Mouse (Mus musculus) limb, embryonic 11.5 days (tissue): Measurements from ENCODE around the gene Tead1. TPM values are rescaled to one million over a fixed set of nuclear protein-coding genes. Genes with fewer than 3 reads are reported as not detected.
A peak's percentile ranks its signal among the peaks of the same experiment; 100 is the strongest.

Source experiments
- ATAC-seq: fragments of 200-750 bp; cut with Nextera tagmentation; 2 replicates; pipeline ENCODE4 v1.8.0; 2017; ENCODE audit warnings: low read depth; ENCODE audit not compliant: insufficient number of reproducible peaks, low FRiP score, low TSS enrichment
- DNase-seq: peaks from one replicate; pipeline ENCODE4 v3.0.0-alpha.2; 2015; ENCODE audit warnings: low spot score
- H3K27ac ChIP-seq: fragments of 300-500 bp; sonication (generic); replicated peaks from 2 replicates; pipeline ENCODE4 v1.5.1; 2014; ENCODE audit warnings: low read depth, mild to moderate bottlenecking, low read length
- H3K27me3 ChIP-seq: fragments of 300-500 bp; sonication (generic); 2 replicates; pipeline ENCODE4 v1.6.1; 2014; ENCODE audit warnings: mild to moderate bottlenecking, low read length, mixed read lengths; ENCODE audit not compliant: control insufficient read depth, insufficient read depth
- H3K36me3 ChIP-seq: fragments of 300-500 bp; sonication (generic); 2 replicates; pipeline ENCODE4 v1.6.1; 2014; ENCODE audit warnings: mild to moderate bottlenecking, low read length, moderate library complexity, mixed read lengths; ENCODE audit not compliant: control insufficient read depth, insufficient read depth
- H3K4me1 ChIP-seq: fragments of 300-500 bp; sonication (generic); 2 replicates; pipeline ENCODE4 v1.6.1; 2014; ENCODE audit warnings: low read length, mixed read lengths; ENCODE audit not compliant: control insufficient read depth, insufficient read depth
- H3K4me2 ChIP-seq: fragments of 300-500 bp; sonication (generic); 2 replicates; pipeline ENCODE4 v1.6.1; 2014; ENCODE audit warnings: low read depth, mild to moderate bottlenecking, moderate library complexity; ENCODE audit not compliant: severe bottlenecking
- H3K4me3 ChIP-seq: fragments of 300-500 bp; sonication (generic); 2 replicates; pipeline ENCODE4 v1.5.1; 2014; ENCODE audit warnings: low read depth, low read length
- H3K9ac ChIP-seq: fragments of 300-500 bp; sonication (generic); 2 replicates; pipeline ENCODE4 v1.6.1; 2014; ENCODE audit warnings: mild to moderate bottlenecking, low read length
- H3K9me3 ChIP-seq: fragments of 300-500 bp; sonication (generic); 2 replicates; pipeline ENCODE4 v1.6.1; 2016; ENCODE audit warnings: low read length; ENCODE audit not compliant: control insufficient read depth
- WGBS: fragments of 180-500 bp; shearing (Covaris S2); extraction: QIAGEN DNeasy Blood & Tissue Kit; methylation state at CpG from one replicate; pipeline ENCODE4 v1.1.7; 2014; 5-methylcytosine and 5-hydroxymethylcytosine counted together
- polyA plus RNA-seq: library from polyadenylated mRNA; unstranded; fragments of >200 nt; fragmentation: Nextera tagmentation; extraction: Ambion mirVana; gene quantifications from 2 replicates; pipeline ENCODE4 v1.2.1, GENCODE M21; 2014

The Tead1 gene
- polyA plus RNA-seq, 1 experiment from 2014 or later, result 18.3 TPM

GRCm38 (mm10) chr7:112854516-112854915 lies 175.4 kb downstream of the Tead1 start:
- H3K36me3 ChIP-seq, result no peaks in the 10 kb centered on the region
- H3K27me3 ChIP-seq, result no peaks in the 10 kb centered on the region
- no peak overlapping the region for H3K9ac ChIP-seq
- DNase-seq (peak; percentile 36), ATAC-seq (no peak)
- H3K4me3 ChIP-seq, result no peak overlapping the region
- H3K4me1 ChIP-seq, result peaks cover 25% of the 10 kb centered on the region; the same call in 1 of the 2 replicates
- H3K9me3 ChIP-seq, result no peaks in the 10 kb centered on the region
- WGBS, result 22% methylated on average over 5 of the region's 5 CpGs
- no peak overlapping the region for H3K4me2 ChIP-seq
- no peak overlapping the region for H3K27ac ChIP-seq

GRCm38 (mm10) chr7:112855419-112855818 lies 176.3 kb downstream of the Tead1 start:
- no peaks in the 10 kb centered on the region for H3K27me3 ChIP-seq
- no peak overlapping the region for H3K9ac ChIP-seq
- no peak overlapping the region for H3K4me3 ChIP-seq
- DNase-seq (no peak), ATAC-seq (no peak)
- no peaks in the 10 kb centered on the region for H3K9me3 ChIP-seq
- no peak overlapping the region for H3K4me2 ChIP-seq
- H3K27ac ChIP-seq, result no peak overlapping the region
- peaks cover 25% of the 10 kb centered on the region; the same call in 1 of the 2 replicates for H3K4me1 ChIP-seq
- 83% methylated on average over 6 of the region's 6 CpGs for WGBS
- no peaks in the 10 kb centered on the region for H3K36me3 ChIP-seq

GRCm38 (mm10) chr7:112856121-112856571 lies 177.0 kb downstream of the Tead1 start:
- Histone ChIP-seq H3K9me3 (no peaks in the 10 kb centered on the region), H3K4me2 (no peak overlapping the region), H3K36me3 (no peaks in the 10 kb centered on the region), H3K27ac (no peak overlapping the region; the same call in 1 of the 2 replicates), H3K27me3 (no peaks in the 10 kb centered on the region), H3K9ac (no peak overlapping the region), H3K4me3 (no peak overlapping the region), H3K4me1 (peaks cover 25% of the 10 kb centered on the region; the same call in 1 of the 2 replicates)
- ATAC-seq (no peak), DNase-seq (no peak)
- 43% methylated on average over 7 of the region's 7 CpGs for WGBS

DNA sequence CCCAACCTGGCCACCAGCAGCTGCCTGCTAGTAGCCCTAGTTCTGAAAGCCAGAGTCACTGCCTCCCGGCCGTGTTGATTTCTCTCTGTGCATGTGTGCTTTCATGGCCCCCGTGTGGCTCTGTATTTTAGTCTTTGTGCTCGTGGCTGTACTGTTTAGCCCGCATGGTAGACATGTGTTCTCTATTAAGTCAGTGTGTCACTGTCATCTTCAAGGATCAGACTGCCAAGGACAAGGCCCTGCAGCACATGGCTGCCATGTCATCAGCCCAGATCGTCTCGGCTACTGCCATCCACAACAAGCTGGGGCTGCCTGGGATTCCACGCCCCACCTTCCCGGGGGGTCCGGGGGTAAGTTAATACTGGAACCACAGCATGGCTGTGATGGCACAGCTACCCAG lies 177.5 kb downstream of the Tead1 start:
- H3K27ac ChIP-seq, result no peak overlapping the region; the same call in 1 of the 2 replicates
- no peaks in the 10 kb centered on the region for H3K9me3 ChIP-seq
- H3K36me3 ChIP-seq, result no peaks in the 10 kb centered on the region
- H3K9ac ChIP-seq, result no peak overlapping the region
- H3K27me3 ChIP-seq, result no peaks in the 10 kb centered on the region
- no peak overlapping the region for H3K4me3 ChIP-seq
- peaks cover 23% of the 10 kb centered on the region; the same call in 1 of the 2 replicates for H3K4me1 ChIP-seq
- no peak overlapping the region for H3K4me2 ChIP-seq
- ATAC-seq (no peak), DNase-seq (no peak)
- 43% methylated on average over 10 of the region's 10 CpGs for WGBS

DNA sequence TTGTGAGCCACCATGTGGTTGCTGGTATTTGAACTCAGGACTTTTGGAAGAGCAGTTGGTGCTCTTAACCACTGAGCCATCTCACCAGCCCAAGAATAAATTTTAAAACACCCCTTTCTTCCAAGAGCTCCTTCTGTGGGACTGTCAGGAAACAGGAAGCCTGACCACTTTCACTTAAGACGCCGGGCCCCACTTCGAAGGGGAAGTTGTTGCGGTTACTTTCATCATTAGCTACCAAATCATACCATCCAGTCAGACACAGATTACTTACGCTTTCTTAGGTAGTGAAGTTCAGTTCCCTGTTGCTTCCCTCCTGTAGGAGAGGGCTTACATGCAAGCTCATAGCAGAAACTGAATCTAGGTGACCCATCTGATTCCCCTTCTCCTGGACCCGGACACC lies 180.8 kb downstream of the Tead1 start:
- WGBS, result 89% methylated on average over 6 of the region's 6 CpGs
- DNase-seq, result no peak
- no peak for ATAC-seq
- no peak overlapping the region for H3K4me2 ChIP-seq
- H3K27me3 ChIP-seq, result no peaks in the 10 kb centered on the region
- H3K4me1 ChIP-seq, result peaks cover 7% of the 10 kb centered on the region; the same call in 1 of the 2 replicates
- no peak overlapping the region for H3K27ac ChIP-seq
- H3K9ac ChIP-seq, result no peak overlapping the region
- H3K4me3 ChIP-seq, result no peak overlapping the region
- H3K9me3 ChIP-seq, result no peaks in the 10 kb centered on the region
- H3K36me3 ChIP-seq, result peaks cover 5% of the 10 kb centered on the region; the same call in 1 of the 2 replicates

DNA sequence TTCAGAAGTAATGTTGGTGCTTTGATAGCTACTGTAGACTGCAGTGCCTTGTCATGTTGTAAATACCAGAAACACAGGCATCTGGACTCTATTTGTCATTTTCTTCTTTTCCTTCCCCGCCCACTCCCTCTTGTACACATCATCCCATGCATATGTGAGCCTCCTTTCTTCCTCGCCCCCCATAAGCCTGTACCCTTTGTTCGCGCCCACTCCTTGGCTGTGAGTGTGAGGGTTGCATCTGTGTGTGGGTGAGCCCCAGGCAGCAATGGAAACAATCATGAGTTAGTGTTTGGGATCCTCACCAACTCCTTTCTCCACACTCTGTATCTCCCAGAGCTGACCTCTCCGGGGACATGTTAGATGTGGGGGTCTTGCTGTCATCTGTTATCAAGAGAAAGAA lies 183.0 kb downstream of the Tead1 start:
- H3K4me3 ChIP-seq, result no peak overlapping the region
- no peak for ATAC-seq
- H3K4me1 ChIP-seq, result 0 out of 2 replicates have a peak, but pooled peaks cover 3% of the 10 kb centered on the region
- no peak for DNase-seq
- WGBS, result 91% methylated on average over 5 of the region's 5 CpGs
- H3K27me3 ChIP-seq, result no peaks in the 10 kb centered on the region
- no peak overlapping the region for H3K9ac ChIP-seq
- H3K4me2 ChIP-seq, result no peak overlapping the region
- no peak overlapping the region for H3K27ac ChIP-seq
- H3K9me3 ChIP-seq, result no peaks in the 10 kb centered on the region
- peaks cover 5% of the 10 kb centered on the region; the same call in 1 of the 2 replicates for H3K36me3 ChIP-seq

GRCm38 (mm10) chr7:112864188-112864587 lies 185.1 kb downstream of the Tead1 start:
- Histone ChIP-seq H3K27me3 (no peaks in the 10 kb centered on the region), H3K4me2 (no peak overlapping the region), H3K4me1 (peaks cover 15% of the 10 kb centered on the region), H3K36me3 (peaks cover 5% of the 10 kb centered on the region; the same call in 1 of the 2 replicates), H3K9ac (no peak overlapping the region), H3K9me3 (no peaks in the 10 kb centered on the region), H3K27ac (no peak overlapping the region), H3K4me3 (no peak overlapping the region)
- WGBS, result 95% methylated on average over 8 of the region's 8 CpGs
- ATAC-seq (no peak), DNase-seq (no peak)

GRCm38 (mm10) chr7:112865739-112866138 lies 186.6 kb downstream of the Tead1 start:
- peaks cover 5% of the 10 kb centered on the region; the same call in 1 of the 2 replicates for H3K36me3 ChIP-seq
- no peak overlapping the region for H3K9ac ChIP-seq
- no peak for ATAC-seq
- no peaks in the 10 kb centered on the region for H3K27me3 ChIP-seq
- H3K9me3 ChIP-seq, result no peaks in the 10 kb centered on the region
- DNase-seq, result peak; percentile 80
- H3K4me3 ChIP-seq, result no peak overlapping the region
- peaks cover 15% of the 10 kb centered on the region for H3K4me1 ChIP-seq
- H3K4me2 ChIP-seq, result no peak overlapping the region
- 9% methylated on average over 2 of the region's 2 CpGs for WGBS
- H3K27ac ChIP-seq, result no peak overlapping the region
